Mouse (Mus musculus): ENCODE data around the gene Nfasc. TPM values are rescaled to one million over a fixed set of nuclear protein-coding genes. Genes with fewer than 3 reads are reported as not detected.

The Nfasc gene
- polyA plus RNA-seq, 1 experiment from 2014 or later, result 50.3 TPM

DNA sequence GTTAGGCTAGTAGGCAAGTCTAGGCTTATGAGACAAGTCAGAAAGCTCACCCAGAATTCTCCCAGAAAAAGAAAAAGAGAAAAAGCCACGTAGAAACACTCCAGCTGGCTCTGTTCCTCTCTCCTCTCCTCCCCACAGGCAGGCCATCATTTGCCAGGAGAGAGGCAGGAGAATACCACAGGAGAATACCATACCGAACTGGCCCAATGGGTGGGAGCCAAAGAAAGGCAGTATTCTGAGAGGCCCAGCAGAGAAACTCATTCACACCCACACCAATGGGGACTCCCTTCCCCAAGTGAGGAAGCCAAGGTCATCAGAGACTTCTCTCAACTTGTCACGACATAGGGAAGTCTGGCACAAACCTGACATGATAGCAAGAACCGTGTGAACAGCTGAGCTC lies 19.2 kb downstream of the Nfasc start:
- Histone ChIP-seq H3K27ac (no peak overlapping the region), H3K4me1 (replicated peaks) (peaks cover 70% of the 10 kb centered on the region), H3K36me3 (no peaks in the 10 kb centered on the region), H3K9me3 (no peaks in the 10 kb centered on the region), H3K4me2 (replicated peaks) (no peak overlapping the region), H3K9ac (replicated peaks) (no peak overlapping the region), H3K27me3 (no peaks in the 10 kb centered on the region), H3K4me3 (replicated peaks) (no peak overlapping the region)
- ATAC-seq, result no peak
- 88% methylated on average over 4 of the region's 4 CpGs for WGBS

DNA sequence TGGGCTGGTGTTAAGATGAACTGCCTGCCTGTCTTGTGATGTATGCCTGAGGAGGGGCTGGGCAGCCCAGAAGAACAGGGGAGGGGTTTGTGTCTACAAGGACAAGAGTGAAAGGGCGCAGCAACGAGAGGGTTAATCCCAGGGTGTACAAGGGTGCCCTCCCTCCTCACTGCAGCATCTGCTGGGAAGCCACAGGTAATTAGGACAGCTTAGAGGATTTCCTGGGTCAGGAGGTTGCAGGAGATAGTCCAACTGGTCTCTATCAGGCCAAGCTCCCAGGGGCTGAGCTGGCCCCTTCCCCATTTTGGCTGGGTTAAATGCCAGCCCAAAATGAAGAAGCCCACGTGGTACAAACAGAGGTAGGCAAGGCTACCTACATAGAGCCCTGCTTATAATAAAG lies 20.3 kb downstream of the Nfasc start:
- WGBS, result 49% methylated on average over 3 of the region's 3 CpGs
- no peaks in the 10 kb centered on the region for H3K36me3 ChIP-seq
- no peak overlapping the region for H3K4me2 ChIP-seq (replicated peaks)
- H3K4me3 ChIP-seq (replicated peaks), result no peak overlapping the region
- no peak overlapping the region for H3K9ac ChIP-seq (replicated peaks)
- peaks cover 70% of the 10 kb centered on the region for H3K4me1 ChIP-seq (replicated peaks)
- ATAC-seq, result no peak
- H3K9me3 ChIP-seq, result no peaks in the 10 kb centered on the region
- no peak overlapping the region for H3K27ac ChIP-seq
- no peaks in the 10 kb centered on the region for H3K27me3 ChIP-seq

- Histone ChIP-seq H3K4me3 (replicated peaks) (no peak overlapping the region), H3K4me2 (replicated peaks) (peak overlapping the region; percentile 16), H3K9ac (replicated peaks) (no peak overlapping the region), H3K9me3 (no peaks in the 10 kb centered on the region), H3K27me3 (no peaks in the 10 kb centered on the region), H3K36me3 (no peaks in the 10 kb centered on the region), H3K4me1 (replicated peaks) (peaks cover 71% of the 10 kb centered on the region), H3K27ac (peak overlapping the region; percentile 86)
- 30% methylated on average over 5 of the region's 5 CpGs for WGBS
- ATAC-seq, result peak; percentile 82
Observed at GRCm38 (mm10) chr1:132718225-132718624, 23.4 kb downstream of the Nfasc start.

DNA sequence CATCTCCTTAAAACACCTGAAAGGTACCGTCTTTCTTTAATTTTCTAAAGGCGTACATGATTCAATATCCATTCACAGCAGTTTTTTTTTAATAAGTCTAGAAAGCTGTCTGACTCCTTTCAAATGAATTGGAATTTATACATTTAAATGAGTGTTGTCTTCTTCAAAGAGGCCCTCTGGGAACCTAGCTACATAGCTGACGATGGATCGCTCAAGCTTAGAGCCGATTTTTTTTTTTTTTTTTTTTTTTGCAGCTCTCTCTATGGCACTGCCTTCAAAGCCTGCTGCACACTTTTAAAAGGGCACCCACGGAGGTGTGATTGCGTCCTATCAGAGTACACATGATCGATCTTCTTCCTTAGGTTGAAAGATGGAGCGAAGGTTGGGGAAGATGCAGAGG lies 26.6 kb downstream of the Nfasc start:
- WGBS, result 72% methylated on average over 9 of the region's 9 CpGs
- Histone ChIP-seq H3K4me2 (replicated peaks) (no peak overlapping the region), H3K9ac (replicated peaks) (no peak overlapping the region), H3K4me1 (replicated peaks) (peaks cover 63% of the 10 kb centered on the region), H3K9me3 (no peaks in the 10 kb centered on the region), H3K36me3 (no peaks in the 10 kb centered on the region), H3K27ac (0 out of 2 replicates have a peak overlapping the region, but pooled peaks have one; percentile 32), H3K4me3 (replicated peaks) (no peak overlapping the region), H3K27me3 (no peaks in the 10 kb centered on the region)
- no peak for ATAC-seq

- ATAC-seq, result 0 out of 2 replicates have a peak, but pooled peaks have one; percentile 32
- peak overlapping the region; percentile 40 for H3K27ac ChIP-seq
- no peak overlapping the region for H3K4me3 ChIP-seq (replicated peaks)
- WGBS, result 58% methylated on average over 5 of the region's 5 CpGs
- no peak overlapping the region for H3K9ac ChIP-seq (replicated peaks)
- H3K4me2 ChIP-seq (replicated peaks), result no peak overlapping the region
- H3K9me3 ChIP-seq, result no peaks in the 10 kb centered on the region
- no peaks in the 10 kb centered on the region for H3K27me3 ChIP-seq
- H3K4me1 ChIP-seq (replicated peaks), result peaks cover 42% of the 10 kb centered on the region
- H3K36me3 ChIP-seq, result no peaks in the 10 kb centered on the region
Observed at GRCm38 (mm10) chr1:132709419-132709818, 32.2 kb downstream of the Nfasc start.

DNA sequence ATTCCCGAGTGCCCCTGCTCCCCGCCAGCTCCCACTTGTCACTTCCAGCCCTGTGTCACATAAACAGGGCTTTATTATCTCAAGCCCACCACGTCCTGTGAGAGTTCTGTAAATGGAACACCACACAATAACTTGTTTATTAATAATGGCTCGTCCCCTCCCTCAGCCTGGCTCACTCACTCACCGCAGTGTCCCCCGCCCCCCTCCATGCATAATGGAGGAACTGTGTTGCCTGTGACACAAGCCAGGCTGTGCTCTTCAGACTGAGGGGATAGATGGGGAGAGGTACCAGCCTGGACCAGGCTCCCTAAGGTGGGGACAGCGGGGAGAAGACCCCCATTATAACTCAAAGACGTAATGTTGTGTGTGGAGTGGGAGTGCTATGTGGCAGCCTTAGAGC lies 34.3 kb downstream of the Nfasc start:
- H3K27me3 ChIP-seq, result no peaks in the 10 kb centered on the region
- no peak overlapping the region for H3K4me2 ChIP-seq (replicated peaks)
- H3K9ac ChIP-seq (replicated peaks), result no peak overlapping the region
- no peak overlapping the region for H3K4me3 ChIP-seq (replicated peaks)
- H3K9me3 ChIP-seq, result no peaks in the 10 kb centered on the region
- no peaks in the 10 kb centered on the region for H3K36me3 ChIP-seq
- peak overlapping the region; percentile 58 for H3K27ac ChIP-seq
- peaks cover 50% of the 10 kb centered on the region for H3K4me1 ChIP-seq (replicated peaks)
- ATAC-seq, result peak; percentile 48; the same call in 1 of the 2 replicates
- WGBS, result 54% methylated on average over 8 of the region's 8 CpGs

GRCm38 (mm10) chr1:132703467-132703866 lies 38.1 kb downstream of the Nfasc start:
- peak overlapping the region; percentile 32 for H3K27ac ChIP-seq
- 0 out of 2 replicates have a peak, but pooled peaks have one; percentile 22 for ATAC-seq

GRCm38 (mm10) chr1:132696926-132697325 lies 44.7 kb downstream of the Nfasc start:
- H3K4me1 ChIP-seq (replicated peaks), result peaks cover 42% of the 10 kb centered on the region
- no peak for ATAC-seq
- no peak overlapping the region for H3K4me2 ChIP-seq (replicated peaks)
- no peak overlapping the region for H3K9ac ChIP-seq (replicated peaks)
- no peak overlapping the region for H3K4me3 ChIP-seq (replicated peaks)
- no peaks in the 10 kb centered on the region for H3K27me3 ChIP-seq
- peaks cover 5% of the 10 kb centered on the region; the same call in 1 of the 2 replicates for H3K36me3 ChIP-seq
- WGBS, result 55% methylated on average over 4 of the region's 4 CpGs
- no peaks in the 10 kb centered on the region for H3K9me3 ChIP-seq
- H3K27ac ChIP-seq, result peak overlapping the region; percentile 92

More at GRCm38 (mm10) chr1:132703467-132703866, 38.1 kb downstream of the Nfasc start:
- H3K4me3 ChIP-seq (replicated peaks), result no peak overlapping the region
- no peak overlapping the region for H3K9ac ChIP-seq (replicated peaks)
- peaks cover 34% of the 10 kb centered on the region for H3K4me1 ChIP-seq (replicated peaks)
- H3K9me3 ChIP-seq, result no peaks in the 10 kb centered on the region
- H3K4me2 ChIP-seq (replicated peaks), result no peak overlapping the region
- H3K27me3 ChIP-seq, result no peaks in the 10 kb centered on the region
- 31% methylated on average over 5 of the region's 5 CpGs for WGBS
- H3K36me3 ChIP-seq, result no peaks in the 10 kb centered on the region

- Histone ChIP-seq H3K27me3 (no peaks in the 10 kb centered on the region), H3K9me3 (no peaks in the 10 kb centered on the region), H3K36me3 (peaks cover 5% of the 10 kb centered on the region; the same call in 1 of the 2 replicates), H3K27ac (peak overlapping the region; percentile 92), H3K4me2 (replicated peaks) (0 out of 2 replicates have a peak overlapping the region, but pooled peaks have one; percentile 19), H3K4me3 (replicated peaks) (no peak overlapping the region), H3K4me1 (replicated peaks) (peaks cover 42% of the 10 kb centered on the region), H3K9ac (replicated peaks) (no peak overlapping the region)
- peak; percentile 91 for ATAC-seq
- 4% methylated on average over 2 of the region's 2 CpGs for WGBS
Observed at GRCm38 (mm10) chr1:132696232-132696631, 45.4 kb downstream of the Nfasc start.

GRCm38 (mm10) chr1:132694007-132694406 lies 47.6 kb downstream of the Nfasc start:
- 28% methylated on average over 9 of the region's 9 CpGs for WGBS
- no peak overlapping the region for H3K4me2 ChIP-seq (replicated peaks)
- H3K9me3 ChIP-seq, result no peaks in the 10 kb centered on the region
- H3K4me1 ChIP-seq (replicated peaks), result peaks cover 61% of the 10 kb centered on the region
- no peaks in the 10 kb centered on the region for H3K27me3 ChIP-seq
- H3K4me3 ChIP-seq (replicated peaks), result no peak overlapping the region
- H3K9ac ChIP-seq (replicated peaks), result no peak overlapping the region; the same call in 1 of the 2 replicates
- peaks cover 5% of the 10 kb centered on the region; the same call in 1 of the 2 replicates for H3K36me3 ChIP-seq
- ATAC-seq, result no peak
- peak overlapping the region; percentile 49 for H3K27ac ChIP-seq

DNA sequence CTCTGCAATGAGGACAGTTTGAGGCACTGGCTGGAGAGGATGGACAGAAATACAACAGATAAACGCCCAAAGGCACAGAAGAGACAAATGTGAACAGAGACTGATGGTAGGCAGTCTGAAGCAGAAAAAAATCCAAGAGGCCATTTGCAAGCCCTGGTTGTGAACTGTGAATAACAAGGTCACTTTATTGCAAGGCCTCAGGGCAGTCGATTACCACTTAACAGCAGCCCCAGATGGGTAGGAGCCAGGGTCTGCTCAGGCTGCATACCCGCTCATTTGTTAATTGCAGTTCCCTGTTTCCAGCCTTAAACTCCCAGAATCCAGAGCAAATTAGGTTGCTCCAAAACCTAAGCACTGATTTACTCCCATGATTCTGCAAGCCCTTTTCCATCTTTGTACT lies 52.4 kb downstream of the Nfasc start:
- no peaks in the 10 kb centered on the region for H3K36me3 ChIP-seq
- no peaks in the 10 kb centered on the region for H3K27me3 ChIP-seq
- peaks cover 38% of the 10 kb centered on the region for H3K4me1 ChIP-seq (replicated peaks)
- H3K9ac ChIP-seq (replicated peaks), result no peak overlapping the region
- WGBS, result 66% methylated on average over 3 of the region's 3 CpGs
- no peaks in the 10 kb centered on the region for H3K9me3 ChIP-seq
- ATAC-seq, result no peak
- H3K4me3 ChIP-seq (replicated peaks), result no peak overlapping the region
- no peak overlapping the region for H3K4me2 ChIP-seq (replicated peaks)
- H3K27ac ChIP-seq, result peak overlapping the region; percentile 66

DNA sequence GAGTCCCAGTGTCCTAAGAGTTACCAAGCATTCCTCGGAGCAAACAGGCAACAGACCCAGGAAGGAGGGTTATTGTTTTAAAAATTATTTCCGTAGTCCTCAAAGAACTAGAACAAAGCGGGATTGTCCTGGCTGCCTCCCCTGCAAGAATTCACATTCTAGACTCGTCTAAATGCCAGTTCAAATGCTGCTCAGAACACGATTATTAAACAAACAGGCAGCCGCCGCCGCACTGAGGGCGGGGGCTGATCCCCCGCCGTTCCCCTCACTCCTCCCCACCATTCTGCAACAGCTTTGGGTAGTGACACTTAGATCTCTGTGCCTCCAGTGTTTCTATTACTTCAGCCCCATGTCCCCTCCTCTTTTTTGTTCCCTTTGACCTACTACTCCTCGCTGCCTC lies 62.7 kb downstream of the Nfasc start:
- Histone ChIP-seq H3K36me3 (peaks cover 13% of the 10 kb centered on the region), H3K27me3 (no peaks in the 10 kb centered on the region), H3K4me1 (replicated peaks) (peaks cover 22% of the 10 kb centered on the region), H3K4me2 (replicated peaks) (no peak overlapping the region), H3K9ac (replicated peaks) (no peak overlapping the region), H3K9me3 (no peaks in the 10 kb centered on the region), H3K27ac (peak overlapping the region; percentile 10; the same call in 1 of the 2 replicates), H3K4me3 (replicated peaks) (no peak overlapping the region)
- ATAC-seq, result no peak; the same call in 1 of the 2 replicates
- 46% methylated on average over 12 of the region's 12 CpGs for WGBS

- H3K27ac ChIP-seq, result no peak overlapping the region
- peaks cover 9% of the 10 kb centered on the region for H3K36me3 ChIP-seq
- no peak overlapping the region for H3K9ac ChIP-seq (replicated peaks)
- H3K9me3 ChIP-seq, result no peaks in the 10 kb centered on the region
- H3K4me2 ChIP-seq (replicated peaks), result no peak overlapping the region
- H3K4me1 ChIP-seq (replicated peaks), result peaks cover 22% of the 10 kb centered on the region
- no peak for ATAC-seq
- no peaks in the 10 kb centered on the region for H3K27me3 ChIP-seq
- 57% methylated on average over 5 of the region's 5 CpGs for WGBS
- no peak overlapping the region for H3K4me3 ChIP-seq (replicated peaks)
Observed at GRCm38 (mm10) chr1:132678076-132678475, 63.5 kb downstream of the Nfasc start.

All from midbrain, embryonic 13.5 days (tissue).